Comparison of ENCODE assay signal across 19 mouse cellular contexts in genomic region chr7:139747290-139748067, GRCm38 (mm10).
A peak's percentile ranks its signal among the peaks of the same experiment; 100 is the strongest.
DNase-seq lines count a peak whose midpoint lies in the region; ATAC-seq and TF ChIP-seq lines count a peak whose summit lies in the region.
"Had no signal": no experiment of that assay in that cellular context is flagged by ENCODE, and none has a peak within 500 bp of the region (broad histone marks: within the 10 kb centered on the region; RNA-seq: fewer than 3 reads in every experiment).

No protein-coding gene starts in this region.

- no peak for DNase-seq in kidney, postnatal 10 days
- DNase-seq in brain, embryonic 14.5 days (ENCODE audit: low read depth), result peak; percentile 30
- DNase-seq in ovary, postnatal 36 days (ENCODE audit: low spot score), result no peak
- DNase-seq: cerebellum, adult 11-12 months; gastrocnemius, postnatal 25 days; heart, adult 2 months; kidney, adult 11 months; liver, embryonic 13.5 days had no signal

- H3K4me1 ChIP-seq in kidney, embryonic 14.5 days (ENCODE audit: control insufficient read depth, insufficient read depth, low read length), result no peaks in the 10 kb centered on the region
- peaks cover 6% of the 10 kb centered on the region; the same call in 1 of the 2 replicates for H3K4me1 ChIP-seq in hindbrain, embryonic 15.5 days (replicated peaks)
- 0 out of 2 replicates have a peak, but pooled peaks cover 4% of the 10 kb centered on the region for H3K4me1 ChIP-seq in neural tube, embryonic 15.5 days
- H3K4me1 ChIP-seq in intestine, embryonic 15.5 days (replicated peaks), result no peaks in the 10 kb centered on the region
- H3K4me1 ChIP-seq: embryonic facial prominence, embryonic 10.5 days; heart, embryonic 15.5 days; limb, embryonic 13.5 days; liver, embryonic 13.5 days had no signal

- H3K27me3 ChIP-seq in kidney, embryonic 14.5 days (ENCODE audit: control insufficient read depth, insufficient read depth, low read length), result no peaks in the 10 kb centered on the region
- no peaks in the 10 kb centered on the region for H3K27me3 ChIP-seq in hindbrain, embryonic 15.5 days
- no peaks in the 10 kb centered on the region for H3K27me3 ChIP-seq in neural tube, embryonic 15.5 days (replicated peaks)
- no peaks in the 10 kb centered on the region for H3K27me3 ChIP-seq in intestine, embryonic 15.5 days (replicated peaks)
- H3K27me3 ChIP-seq: heart, embryonic 15.5 days; limb, embryonic 13.5 days; liver, embryonic 13.5 days had no signal

- no peak for TF ChIP-seq CTCF in brain, embryonic 14.5 days (IDR thresholded peaks at IDR 0.05; ENCODE audit: borderline replicate concordance, extremely low read depth, insufficient read depth, insufficient read length)

- no peak overlapping the region for H3K4me2 ChIP-seq in kidney, embryonic 14.5 days (replicated peaks; ENCODE audit: low read depth, low read length)
- no peak overlapping the region for H3K4me2 ChIP-seq in hindbrain, embryonic 15.5 days
- no peak overlapping the region for H3K4me2 ChIP-seq in neural tube, embryonic 15.5 days
- no peak overlapping the region for H3K4me2 ChIP-seq in intestine, embryonic 15.5 days (replicated peaks)
- H3K4me2 ChIP-seq: heart, embryonic 15.5 days; limb, embryonic 13.5 days; liver, embryonic 13.5 days; lung, embryonic 14.5 days had no signal

- no peaks in the 10 kb centered on the region for H3K36me3 ChIP-seq in kidney, embryonic 14.5 days (ENCODE audit: control insufficient read depth, insufficient read depth, low read length)
- no peaks in the 10 kb centered on the region for H3K36me3 ChIP-seq in hindbrain, embryonic 15.5 days
- no peaks in the 10 kb centered on the region for H3K36me3 ChIP-seq in neural tube, embryonic 15.5 days
- no peaks in the 10 kb centered on the region for H3K36me3 ChIP-seq in intestine, embryonic 15.5 days
- H3K36me3 ChIP-seq: embryonic facial prominence, embryonic 10.5 days; heart, embryonic 15.5 days; limb, embryonic 13.5 days; liver, embryonic 13.5 days had no signal

- H3K27ac ChIP-seq in kidney, embryonic 14.5 days (ENCODE audit: low read depth, low read length), result no peak overlapping the region
- H3K27ac ChIP-seq in hindbrain, embryonic 15.5 days (replicated peaks), result peak overlapping the region; percentile 7; the same call in 1 of the 2 replicates
- H3K27ac ChIP-seq in neural tube, embryonic 15.5 days (replicated peaks), result 0 out of 2 replicates have a peak overlapping the region, but pooled peaks have one; percentile 33
- no peak overlapping the region for H3K27ac ChIP-seq in intestine, embryonic 15.5 days
- H3K27ac ChIP-seq: embryonic facial prominence, embryonic 10.5 days; heart, adult 2 months; heart, embryonic 15.5 days; kidney, postnatal 0 days; limb, embryonic 13.5 days; liver, embryonic 13.5 days; macrophage had no signal

- H3K4me3 ChIP-seq in kidney, embryonic 14.5 days (ENCODE audit: low read length), result no peak overlapping the region
- H3K4me3 ChIP-seq in hindbrain, embryonic 15.5 days, result no peak overlapping the region
- H3K4me3 ChIP-seq in neural tube, embryonic 15.5 days (replicated peaks), result no peak overlapping the region
- no peak overlapping the region for H3K4me3 ChIP-seq in intestine, embryonic 15.5 days (replicated peaks)
- H3K4me3 ChIP-seq: embryonic facial prominence, embryonic 10.5 days; heart, adult 2 months; heart, embryonic 15.5 days; limb, embryonic 13.5 days; liver, embryonic 13.5 days had no signal

- no peak overlapping the region for H3K9ac ChIP-seq in kidney, embryonic 14.5 days (ENCODE audit: low read depth, low read length)
- no peak overlapping the region for H3K9ac ChIP-seq in hindbrain, embryonic 15.5 days
- H3K9ac ChIP-seq in neural tube, embryonic 15.5 days (replicated peaks), result no peak overlapping the region
- H3K9ac ChIP-seq in intestine, embryonic 15.5 days, result no peak overlapping the region
- H3K9ac ChIP-seq: heart, embryonic 15.5 days; limb, embryonic 13.5 days; liver, embryonic 13.5 days; lung, embryonic 14.5 days had no signal

- TF ChIP-seq POLR2A in brain, embryonic 14.5 days (IDR thresholded peaks at IDR 0.05; ENCODE audit: borderline replicate concordance, extremely low read depth, insufficient read depth, insufficient read length, poor library complexity, severe bottlenecking), result no peak

- ATAC-seq in kidney, embryonic 14.5 days (ENCODE audit: low FRiP score, low TSS enrichment), result peak; percentile 55
- peak; percentile 45; the same call in 1 of the 2 replicates for ATAC-seq in hindbrain, embryonic 15.5 days (ENCODE audit: low FRiP score, low read depth)
- peak; percentile 66; the same call in 1 of the 2 replicates for ATAC-seq in neural tube, embryonic 15.5 days (ENCODE audit: low FRiP score)
- ATAC-seq in intestine, embryonic 15.5 days, result no peak
- ATAC-seq: activated CD4-positive, CD25-positive, alpha-beta regulatory T cell, adult 4 months had no signal

- 57% methylated on average over 11 of the region's 11 CpGs for WGBS in kidney, embryonic 14.5 days
- WGBS in hindbrain, embryonic 15.5 days, result 38% methylated on average over 11 of the region's 11 CpGs
- WGBS in neural tube, embryonic 15.5 days, result 51% methylated on average over 11 of the region's 11 CpGs
- WGBS in intestine, embryonic 15.5 days, result 81% methylated on average over 11 of the region's 11 CpGs

- no peaks in the 10 kb centered on the region for H3K9me3 ChIP-seq in kidney, embryonic 14.5 days (ENCODE audit: control insufficient read depth, low read length)
- H3K9me3 ChIP-seq in hindbrain, embryonic 15.5 days, result no peaks in the 10 kb centered on the region
- no peaks in the 10 kb centered on the region for H3K9me3 ChIP-seq in neural tube, embryonic 15.5 days (replicated peaks)
- no peaks in the 10 kb centered on the region for H3K9me3 ChIP-seq in intestine, embryonic 15.5 days
- H3K9me3 ChIP-seq: embryonic facial prominence, embryonic 10.5 days; heart, embryonic 15.5 days; limb, embryonic 13.5 days; liver, embryonic 13.5 days had no signal

Comparison
In these comparisons a context has a peak if more than half of its experiments do, and no peak if none do; other contexts are left out.
1. H3K27ac ChIP-seq: peak in hindbrain, embryonic 15.5 days (single experiment) and neural tube, embryonic 15.5 days (single experiment); none in kidney, embryonic 14.5 days (single experiment) and intestine, embryonic 15.5 days (single experiment).